Mouse (Mus musculus) liver, embryonic 14.5 days (tissue): ENCODE data around the gene Ahnak. TPM values are rescaled to one million over a fixed set of nuclear protein-coding genes. Genes with fewer than 3 reads are reported as not detected.

ENCODE experiments used
- ATAC-seq: fragments of 200-750 bp; cut with Nextera tagmentation; 2 replicates; pipeline ENCODE4 v1.8.0; 2017; ENCODE audit warnings: moderate number of reproducible peaks, mild to moderate bottlenecking, moderate library complexity; ENCODE audit not compliant: insufficient read depth
- DNase-seq, 3 experiments: peaks; one replicate each; pipeline ENCODE4 v3.0.0-alpha.2; 2012 to 2013; ENCODE audit warnings: low read depth in 3 of 3, low spot score in 3 of 3
- H3K27ac ChIP-seq: fragments of 300-500 bp; sonication (generic); 2 replicates; pipeline ENCODE4 v1.5.1; 2014; ENCODE audit warnings: moderate library complexity, mild to moderate bottlenecking, control low read depth, inconsistent platforms
- H3K27me3 ChIP-seq: fragments of 300-500 bp; sonication (generic); 2 replicates; pipeline ENCODE4 v1.6.1; 2014; ENCODE audit warnings: mild to moderate bottlenecking, low read length, moderate library complexity; ENCODE audit not compliant: control insufficient read depth, insufficient read depth
- H3K36me3 ChIP-seq: fragments of 300-500 bp; sonication (generic); replicated peaks from 2 replicates; pipeline ENCODE4 v1.6.1; 2014; ENCODE audit warnings: low read depth; ENCODE audit not compliant: control insufficient read depth, insufficient read depth
- H3K4me1 ChIP-seq, 2 experiments: fragments of 200-500 bp in 1 of 2; fragments of 300-500 bp in 1 of 2; sonication (generic) in 1 of 2; replicated peaks; 2 replicates each; pipeline ENCODE4 v1.6.1; 2012 to 2014; ENCODE audit warnings: antibody characterized with exemption in 1 of 2, inconsistent platforms in 1 of 2, low read length in 1 of 2; ENCODE audit not compliant: control insufficient read depth in 2 of 2, insufficient read depth in 2 of 2
- H3K4me2 ChIP-seq: fragments of 300-500 bp; sonication (generic); 2 replicates; pipeline ENCODE4 v1.6.1; 2014; ENCODE audit warnings: low read depth, mild to moderate bottlenecking, control low read depth, moderate library complexity
- H3K4me3 ChIP-seq, 2 experiments: fragments of 200-500 bp in 1 of 2; fragments of 300-500 bp in 1 of 2; sonication (generic) in 1 of 2; 2 replicates each; pipeline ENCODE4 v1.5.1; 2012 to 2014; ENCODE audit warnings: low read depth in 2 of 2, low read length in 2 of 2, mild to moderate bottlenecking in 2 of 2, control low read depth in 1 of 2, inconsistent platforms in 1 of 2, moderate library complexity in 1 of 2; ENCODE audit not compliant: insufficient read depth in 1 of 2
- H3K9ac ChIP-seq: fragments of 300-500 bp; sonication (generic); replicated peaks from 2 replicates; pipeline ENCODE4 v1.6.1; 2014; ENCODE audit warnings: mild to moderate bottlenecking, control low read depth, moderate library complexity
- H3K9me3 ChIP-seq: fragments of 300-500 bp; sonication (generic); 2 replicates; pipeline ENCODE4 v1.6.1; 2016; ENCODE audit warnings: low read length, mixed read lengths; ENCODE audit not compliant: control insufficient read depth
- CTCF ChIP-seq: IDR thresholded peaks from 2 replicates; pipeline ENCODE4 v1.5.1; 2016; ENCODE audit warnings: antibody characterized with exemption, low read depth, control low read depth
- EP300 ChIP-seq: IDR thresholded peaks from 2 replicates; pipeline ENCODE4 v1.6.1; 2016; ENCODE audit warnings: antibody characterized with exemption, low read depth
- WGBS: fragments of 180-500 bp; shearing (Covaris S2); extraction: QIAGEN DNeasy Blood & Tissue Kit; methylation state at CpG from one replicate; pipeline ENCODE4 v1.1.7; 2014; ENCODE audit not compliant: insufficient replicate concordance; 5-methylcytosine and 5-hydroxymethylcytosine counted together
- polyA plus RNA-seq, 2 experiments: library from polyadenylated mRNA; depleted of rRNA in 1 of 2; stranded (reverse) in 1 of 2; unstranded in 1 of 2; fragments of >200 nt; fragmentation: Nextera tagmentation in 1 of 2; extraction: Ambion mirVana in 1 of 2; gene quantifications; 2 replicates each; pipeline versions ENCODE4 v1.2.1 to v1.2.3; 2012 to 2014

Ahnak gene
- polyA plus RNA-seq, 2 experiments = 0.83 to 1.7 TPM

GRCm38 (mm10) chr19:9057679-9058078 is 68.6 kb downstream of the Ahnak start:
- Histone ChIP-seq H3K4me1 (peaks cover 3 to 13% of the 10 kb centered on the region in 2 experiments), H3K9ac (no peak overlapping the region), H3K4me2 (no peak overlapping the region), H3K27me3 (no peaks in the 10 kb centered on the region), H3K4me3 (no peak overlapping the region), H3K9me3 (no peaks in the 10 kb centered on the region), H3K27ac (no peak overlapping the region), H3K36me3 (no peaks in the 10 kb centered on the region)
- DNase-seq = no peak
- TF ChIP-seq CTCF (no peak), EP300 (no peak)
- ATAC-seq = no peak

- H3K27ac ChIP-seq = no peak overlapping the region
- no peaks in the 10 kb centered on the region for H3K27me3 ChIP-seq
- DNase-seq = no peak
- H3K9ac ChIP-seq = no peak overlapping the region
- no peak overlapping the region for H3K4me2 ChIP-seq
- H3K4me1 ChIP-seq = peaks cover under 1 to 7% of the 10 kb centered on the region in 2 experiments; a peak in 3 of 4 replicates
- H3K4me3 ChIP-seq = no peak overlapping the region
- no peaks in the 10 kb centered on the region for H3K36me3 ChIP-seq
- no peak for ATAC-seq
- no peak for TF ChIP-seq EP300
- WGBS = 58% methylated on average over 1 of the region's 1 CpGs
- H3K9me3 ChIP-seq = no peaks in the 10 kb centered on the region
Measured at GRCm38 (mm10) chr19:9058331-9058884, 69.3 kb downstream of the Ahnak start.

GRCm38 (mm10) chr19:9058944-9059343 is 69.9 kb downstream of the Ahnak start:
- no peaks in the 10 kb centered on the region for H3K9me3 ChIP-seq
- H3K4me2 ChIP-seq = no peak overlapping the region
- H3K9ac ChIP-seq = no peak overlapping the region
- no peak overlapping the region for H3K4me3 ChIP-seq
- no peaks in the 10 kb centered on the region for H3K36me3 ChIP-seq
- no peak for ATAC-seq
- TF ChIP-seq EP300 (no peak), CTCF (no peak)
- peaks cover 0 to 5% of the 10 kb centered on the region in 2 experiments; a peak in 2 of 4 replicates for H3K4me1 ChIP-seq
- 41% methylated on average over 4 of the region's 4 CpGs for WGBS
- H3K27ac ChIP-seq = no peak overlapping the region
- no peak for DNase-seq
- H3K27me3 ChIP-seq = no peaks in the 10 kb centered on the region

- no peaks in the 10 kb centered on the region for H3K36me3 ChIP-seq
- H3K4me2 ChIP-seq = no peak overlapping the region
- H3K27me3 ChIP-seq = no peaks in the 10 kb centered on the region
- 60% methylated on average over 7 of the region's 7 CpGs for WGBS
- no peak for TF ChIP-seq EP300
- TF ChIP-seq CTCF = no peak
- no peak overlapping the region for H3K27ac ChIP-seq
- no peak for DNase-seq
- no peak for ATAC-seq
- H3K4me3 ChIP-seq = no peak overlapping the region
- no peaks in the 10 kb centered on the region for H3K9me3 ChIP-seq
- no peak overlapping the region for H3K9ac ChIP-seq
- peaks cover 0 to 5% of the 10 kb centered on the region in 2 experiments; a peak in 2 of 4 replicates for H3K4me1 ChIP-seq
Measured at GRCm38 (mm10) chr19:9059391-9059790, 70.3 kb downstream of the Ahnak start.

- no peak for ATAC-seq
- DNase-seq = no peak
- no peaks in the 10 kb centered on the region for H3K36me3 ChIP-seq
- TF ChIP-seq EP300 = no peak
- TF ChIP-seq CTCF = no peak
- H3K4me2 ChIP-seq = no peak overlapping the region
- no peak overlapping the region for H3K9ac ChIP-seq
- peaks cover 0 to 5% of the 10 kb centered on the region in 2 experiments; a peak in 2 of 4 replicates for H3K4me1 ChIP-seq
- no peak overlapping the region for H3K4me3 ChIP-seq
- WGBS = 65% methylated on average over 4 of the region's 4 CpGs
- H3K9me3 ChIP-seq = no peaks in the 10 kb centered on the region
- H3K27me3 ChIP-seq = no peaks in the 10 kb centered on the region
- no peak overlapping the region for H3K27ac ChIP-seq
Measured at GRCm38 (mm10) chr19:9060103-9060502, 71.0 kb downstream of the Ahnak start.
